In the genomic region with DNA sequence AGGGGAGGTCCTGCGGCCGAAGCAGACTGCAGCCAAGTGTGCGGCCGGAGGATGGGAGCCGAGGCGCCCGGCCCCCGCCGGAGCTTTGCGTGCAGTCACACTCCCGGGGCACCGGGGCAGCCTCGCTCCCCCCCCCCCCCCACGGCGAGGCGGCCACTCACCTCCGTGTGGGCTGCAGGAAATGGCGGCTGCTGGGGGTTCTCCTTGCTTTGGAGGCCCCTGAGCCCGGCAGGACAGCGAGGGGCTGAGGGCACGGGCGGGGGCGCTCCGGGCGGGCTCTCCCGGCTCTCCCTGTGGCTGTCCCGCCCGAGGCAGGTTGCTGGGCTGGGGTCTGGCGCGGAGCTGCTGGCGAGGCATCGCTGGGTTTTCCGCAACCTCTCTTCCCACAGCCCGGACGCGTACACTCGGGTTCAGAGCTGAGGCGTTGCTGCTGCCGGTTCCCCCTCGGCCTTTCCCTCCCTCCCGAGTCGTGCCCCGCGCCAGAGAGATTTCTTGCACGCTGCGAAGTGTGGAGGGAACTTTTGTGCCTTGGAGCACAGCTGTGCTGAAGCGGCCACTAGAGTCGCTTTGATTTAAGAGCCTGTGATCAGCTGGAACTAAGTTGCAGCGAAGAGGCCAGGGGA, we compare ENCODE assay signal across 8 mouse cellular contexts. TPM values are rescaled to one million over a fixed set of nuclear protein-coding genes. Genes with fewer than 3 reads are reported as not detected.
DNase-seq lines count a peak whose midpoint lies in the region; ATAC-seq and TF ChIP-seq lines count a peak whose summit lies in the region.

No protein-coding gene starts in this region.

- in situ Hi-C loops in Patski (cut with MboI; ENCODE audit: low pct_unique_long_range_greater_than_20kb), result no loop called here

- CTCF ChIA-PET in Patski (lab: Charles Lee), result interaction anchor here (1.4 kb wide), 1 partner anchor 23 kb away, joined by 3 read pairs; no protein-coding TSS in a partner anchor

- H3K79me2 ChIP-seq in myocyte (ENCODE audit: control insufficient read depth, insufficient read depth), result no peaks in the 10 kb centered on the region

- ATAC-seq in Patski, result peak; percentile 33
- ATAC-seq in embryonic facial prominence, embryonic 11.5 days (replicated peaks; ENCODE audit: insufficient number of reproducible peaks, low FRiP score, low TSS enrichment, low read depth), result peak; percentile 39; the same call in 1 of the 2 replicates
- peak; percentile 46; the same call in 1 of the 2 replicates for ATAC-seq in heart, embryonic 16.5 days (replicated peaks; ENCODE audit: extremely low read depth, insufficient read depth, low FRiP score)

- H3ac ChIP-seq in myocyte (ENCODE audit: control insufficient read depth, insufficient read length), result peak overlapping the region; percentile 11

- POLR2A ChIA-PET in Patski (lab: Charles Lee), result interaction anchor here (0.5 to 1.9 kb wide), 3 partner anchors 8 to 73 kb away, joined by 3 to 5 read pairs (median 4); no protein-coding TSS in a partner anchor

- H3K4me3 ChIP-seq in embryonic facial prominence, embryonic 11.5 days (ENCODE audit: low read depth, low read length), result peak overlapping the region; percentile 64
- peak overlapping the region; percentile 67 for H3K4me3 ChIP-seq in heart, embryonic 16.5 days (ENCODE audit: low read length)
- peak overlapping the region; percentile 72 for H3K4me3 ChIP-seq in limb, embryonic 10.5 days
- peak overlapping the region; percentile 28 for H3K4me3 ChIP-seq in myocyte

- H3K27me3 ChIP-seq in Patski (no peaks in the 10 kb centered on the region), myocyte (ENCODE audit: control insufficient read depth, insufficient read depth, insufficient read length) (no peaks in the 10 kb centered on the region)
- H3K27me3 ChIP-seq in embryonic facial prominence, embryonic 11.5 days (ENCODE audit: control insufficient read depth, insufficient read depth, low read length), result no peaks in the 10 kb centered on the region
- H3K27me3 ChIP-seq in heart, embryonic 16.5 days (ENCODE audit: control insufficient read depth, insufficient read depth, low read length), result no peaks in the 10 kb centered on the region
- H3K27me3 ChIP-seq in limb, embryonic 10.5 days (ENCODE audit: low read depth, poor library complexity, severe bottlenecking), result peaks cover 14% of the 10 kb centered on the region

- H3K9me3 ChIP-seq in embryonic facial prominence, embryonic 11.5 days (replicated peaks; ENCODE audit: control insufficient read depth, low read length), result no peaks in the 10 kb centered on the region
- H3K9me3 ChIP-seq in heart, embryonic 16.5 days (replicated peaks; ENCODE audit: control insufficient read depth, low read length), result no peaks in the 10 kb centered on the region
- no peaks in the 10 kb centered on the region for H3K9me3 ChIP-seq in limb, embryonic 10.5 days (replicated peaks)

- TF ChIP-seq POLR2A in myocyte (IDR thresholded peaks at IDR 0.05; ENCODE audit: insufficient read length, low read depth), result no peak

- no peaks in the 10 kb centered on the region for H3K36me3 ChIP-seq in embryonic facial prominence, embryonic 11.5 days (replicated peaks; ENCODE audit: control insufficient read depth, insufficient read depth, low read depth, low read length)
- H3K36me3 ChIP-seq in heart, embryonic 16.5 days (ENCODE audit: control insufficient read depth, insufficient read depth), result no peaks in the 10 kb centered on the region
- no peaks in the 10 kb centered on the region for H3K36me3 ChIP-seq in limb, embryonic 10.5 days
- no peaks in the 10 kb centered on the region for H3K36me3 ChIP-seq in myocyte (ENCODE audit: control insufficient read depth, insufficient read depth)

- peak; percentile 16 to 25 for DNase-seq in adrenal gland, adult 18-20 months (ENCODE audit: low spot score in 2 of 2)
- no peak for DNase-seq in adrenal gland, adult 8-10 months
- no peak for DNase-seq in Patski (ENCODE audit: low read depth, low spot score)
- peak; percentile 59 for DNase-seq in embryonic facial prominence, embryonic 11.5 days (ENCODE audit: low spot score)
- DNase-seq in limb, embryonic 10.5 days (ENCODE audit: low spot score), result peak; percentile 60
- DNase-seq in spleen, postnatal 10 days (ENCODE audit: low spot score in 2 of 2), result no peak

- peak overlapping the region; percentile 45 for H3K4me2 ChIP-seq in embryonic facial prominence, embryonic 11.5 days (ENCODE audit: low read depth, low read length)
- H3K4me2 ChIP-seq in heart, embryonic 16.5 days (ENCODE audit: low read depth, low read length), result peak overlapping the region; percentile 68
- peak overlapping the region; percentile 45 for H3K4me2 ChIP-seq in myocyte (ENCODE audit: low read depth)

- TF ChIP-seq CTCF in Patski (IDR thresholded peaks at IDR 0.05), result no peak

- peak overlapping the region; percentile 77 for H3K9ac ChIP-seq in embryonic facial prominence, embryonic 11.5 days (replicated peaks; ENCODE audit: low read length)
- H3K9ac ChIP-seq in heart, embryonic 16.5 days (ENCODE audit: low read length), result peak overlapping the region; percentile 77

- WGBS in embryonic facial prominence, embryonic 11.5 days, result 10% methylated on average over 22 of the region's 49 CpGs
- 4% methylated on average over 38 of the region's 49 CpGs for WGBS in heart, embryonic 16.5 days
- WGBS in limb, embryonic 10.5 days, result 14% methylated on average over 40 of the region's 49 CpGs

- no peaks in the 10 kb centered on the region for H3K4me1 ChIP-seq in embryonic facial prominence, embryonic 11.5 days (ENCODE audit: control insufficient read depth, insufficient read depth, low read length)
- no peaks in the 10 kb centered on the region for H3K4me1 ChIP-seq in heart, embryonic 16.5 days (ENCODE audit: control insufficient read depth, insufficient read depth, low read length)
- H3K4me1 ChIP-seq in limb, embryonic 10.5 days, result peaks cover 17% of the 10 kb centered on the region

- peak overlapping the region; percentile 73 for H3K27ac ChIP-seq in embryonic facial prominence, embryonic 11.5 days (replicated peaks; ENCODE audit: low read depth, low read length)
- peak overlapping the region; percentile 82 for H3K27ac ChIP-seq in heart, embryonic 16.5 days (ENCODE audit: low read length)
- peak overlapping the region; percentile 93 for H3K27ac ChIP-seq in limb, embryonic 10.5 days

TF ChIP-seq in myocyte, 11 proteins besides CTCF, POLR2A, EP300 and RAD21:
- no peak for TF ChIP-seq MYOD1 (IDR thresholded peaks at IDR 0.05; ENCODE audit: control insufficient read depth in 1 of 3, insufficient read length in 2 of 3, low read depth in 2 of 3)
- no peak for TF ChIP-seq USF1 (IDR thresholded peaks at IDR 0.05; ENCODE audit: low read depth)
- TF ChIP-seq SRF (IDR thresholded peaks at IDR 0.05; ENCODE audit: control insufficient read depth, insufficient read length, low read depth), result no peak
- TF ChIP-seq E2F4 (IDR thresholded peaks at IDR 0.05; ENCODE audit: insufficient read depth), result no peak
- no peak for TF ChIP-seq REST (IDR thresholded peaks at IDR 0.05; ENCODE audit: insufficient read depth, insufficient read length)
- TF ChIP-seq TCF3 (IDR thresholded peaks at IDR 0.05; ENCODE audit: insufficient read length, low read depth), result no peak
- no peak for TF ChIP-seq CEBPB (IDR thresholded peaks at IDR 0.05; ENCODE audit: insufficient read depth, poor library complexity, severe bottlenecking)
- TF ChIP-seq MYOG (IDR thresholded peaks at IDR 0.05; ENCODE audit: control insufficient read depth in 1 of 3, insufficient read depth in 1 of 3, insufficient read length in 2 of 3, low read depth in 2 of 3), result no peak
- no peak for TF ChIP-seq POLR2AphosphoS2 (IDR thresholded peaks at IDR 0.05; ENCODE audit: insufficient read length, low read depth)
TF ChIP-seq in myocyte: peak in this region for 0.

RNA-seq across cellular contexts. Expression of a gene that starts 0.9 kb away (rescaled TPM):
- total RNA-seq in adrenal gland, adult 18-20 months (2021), result 10 to 100 TPM; 17.5 to 32.2 TPM
- 10 to 100 TPM; 15.0 to 35.0 (median 27.9) TPM for total RNA-seq in adrenal gland, adult 8-10 months (2022)
- polyA plus RNA-seq in Patski (2021) (30.8 TPM), myocyte (2012; fragmentation: generic; extraction: Trizol) (0.80 TPM)
- 10.8 and 12.9 TPM in 2 replicates for polyA plus RNA-seq in embryonic facial prominence, embryonic 11.5 days (2014; fragmentation: Nextera tagmentation; extraction: Ambion mirVana)
- polyA plus RNA-seq in heart, embryonic 16.5 days (2015; fragmentation: Nextera tagmentation; extraction: Ambion mirVana), result 2.7 and 3.3 TPM in 2 replicates
- polyA plus RNA-seq in limb, embryonic 10.5 days (2016; fragmentation: Nextera tagmentation; extraction: Ambion mirVana), result 9.4 and 12.8 TPM in 2 replicates

Comparison
In these comparisons a context has a peak if more than half of its experiments do, and no peak if none do; other contexts are left out.
1. DNase-seq: peak in adrenal gland, adult 18-20 months (2 of 2), embryonic facial prominence, embryonic 11.5 days (single experiment) and limb, embryonic 10.5 days (single experiment); none in adrenal gland, adult 8-10 months (single experiment), Patski (single experiment) and spleen, postnatal 10 days (0 of 2).
2. Peak in every context shown above with its lines, with median percentiles within 50 percentile points of each other: ATAC-seq, H3K27ac ChIP-seq, H3K4me2 ChIP-seq and H3K4me3 ChIP-seq.